Mouse (Mus musculus): Measurements from ENCODE around the gene Svop.

- TF ChIP-seq CTCF (IDR thresholded peaks at IDR 0.05; ENCODE audit: low read depth, low read length) (no peak), TAL1 (conservative IDR thresholded peaks at IDR 0.05; ENCODE audit: low read depth, low read length) (no peak), GATA1 (IDR thresholded peaks at IDR 0.05; ENCODE audit: borderline replicate concordance, low read length) (no peak)
These were observed 86.8 kb downstream of the Svop start for GRCm38 (mm10) chr5:114004573-114004972.
